Mouse (Mus musculus) bone marrow macrophage, adult 2 months (primary cell): ENCODE data around the gene Mcu. TPM values are rescaled to one million over a fixed set of nuclear protein-coding genes. Genes with fewer than 3 reads are reported as not detected.

Experiments used
- H3K27ac ChIP-seq: 2 replicates; pipeline ENCODE4 v1.5.1; 2012; ENCODE audit warnings: low read depth, low read length; ENCODE audit not compliant: insufficient read depth
- H3K4me1 ChIP-seq: 2 replicates; pipeline ENCODE4 v1.6.1; 2012; ENCODE audit warnings: low read length; ENCODE audit not compliant: control insufficient read depth, insufficient read depth
- H3K4me3 ChIP-seq: 2 replicates; pipeline ENCODE4 v1.5.1; 2012; ENCODE audit warnings: mild to moderate bottlenecking, low read length, moderate library complexity; ENCODE audit not compliant: insufficient read depth
- CTCF ChIP-seq: IDR thresholded peaks from 2 replicates; pipeline ENCODE4 v1.5.1; 2012; ENCODE audit warnings: low read depth, mild to moderate bottlenecking, low read length, moderate library complexity
- POLR2A ChIP-seq: IDR thresholded peaks from 2 replicates; pipeline ENCODE4 v1.6.1; 2012; ENCODE audit warnings: mild to moderate bottlenecking, low read depth, low read length, borderline replicate concordance
- polyA plus RNA-seq: library from polyadenylated mRNA; stranded (reverse); fragments of >200 nt; gene quantifications from 2 replicates; pipeline ENCODE4 v1.2.4, GENCODE M21; 2012; ENCODE audit not compliant: missing spikeins, insufficient read depth, insufficient read length

Gene Mcu
- polyA plus RNA-seq, 1 experiment, result 14.4 TPM

DNA sequence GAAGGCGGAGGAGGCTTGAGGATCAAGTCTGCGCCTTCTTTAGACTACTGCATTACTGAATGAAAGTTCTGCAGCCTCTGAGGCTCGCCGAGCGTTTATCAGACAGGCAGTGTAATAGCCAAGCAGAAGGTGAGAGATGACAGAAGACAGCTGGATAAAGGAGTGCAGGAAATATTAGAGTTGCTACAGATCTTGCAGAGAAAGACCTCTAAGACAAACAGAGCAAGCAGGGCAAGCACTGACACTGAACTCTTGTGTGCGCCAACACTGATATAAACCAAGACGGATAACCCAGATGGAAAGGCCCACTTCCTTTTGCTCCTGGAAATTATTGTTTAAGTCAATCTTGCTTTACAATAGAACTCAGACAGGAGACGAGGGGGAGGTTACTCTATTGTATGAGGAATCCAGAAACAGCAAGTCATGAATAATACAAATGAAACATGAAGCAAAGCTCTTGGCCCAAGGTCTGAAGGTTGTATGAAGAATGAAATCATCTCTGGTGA, 92.6 kb downstream of the Mcu start:
- Histone ChIP-seq H3K4me1 (0 out of 2 replicates have a peak, but pooled peaks cover 2% of the 10 kb centered on the region), H3K27ac (no peak overlapping the region), H3K4me3 (no peak overlapping the region)
- no peak for TF ChIP-seq CTCF

GRCm38 (mm10) chr10:59520701-59521100, 95.8 kb downstream of the Mcu start:
- Histone ChIP-seq H3K4me3 (no peak overlapping the region), H3K4me1 (0 out of 2 replicates have a peak, but pooled peaks cover 2% of the 10 kb centered on the region), H3K27ac (no peak overlapping the region)
- TF ChIP-seq POLR2A, result no peak
- no peak for TF ChIP-seq CTCF

GRCm38 (mm10) chr10:59519411-59519810, 97.1 kb downstream of the Mcu start:
- Histone ChIP-seq H3K4me1 (0 out of 2 replicates have a peak, but pooled peaks cover 2% of the 10 kb centered on the region), H3K27ac (no peak overlapping the region), H3K4me3 (no peak overlapping the region)
- TF ChIP-seq POLR2A, result no peak
- no peak for TF ChIP-seq CTCF

- H3K4me3 ChIP-seq, result no peak overlapping the region
- 0 out of 2 replicates have a peak, but pooled peaks cover 2% of the 10 kb centered on the region for H3K4me1 ChIP-seq
- TF ChIP-seq POLR2A (no peak), CTCF (no peak)
- no peak overlapping the region for H3K27ac ChIP-seq
Measured at GRCm38 (mm10) chr10:59517201-59517600, 99.3 kb downstream of the Mcu start.

DNA sequence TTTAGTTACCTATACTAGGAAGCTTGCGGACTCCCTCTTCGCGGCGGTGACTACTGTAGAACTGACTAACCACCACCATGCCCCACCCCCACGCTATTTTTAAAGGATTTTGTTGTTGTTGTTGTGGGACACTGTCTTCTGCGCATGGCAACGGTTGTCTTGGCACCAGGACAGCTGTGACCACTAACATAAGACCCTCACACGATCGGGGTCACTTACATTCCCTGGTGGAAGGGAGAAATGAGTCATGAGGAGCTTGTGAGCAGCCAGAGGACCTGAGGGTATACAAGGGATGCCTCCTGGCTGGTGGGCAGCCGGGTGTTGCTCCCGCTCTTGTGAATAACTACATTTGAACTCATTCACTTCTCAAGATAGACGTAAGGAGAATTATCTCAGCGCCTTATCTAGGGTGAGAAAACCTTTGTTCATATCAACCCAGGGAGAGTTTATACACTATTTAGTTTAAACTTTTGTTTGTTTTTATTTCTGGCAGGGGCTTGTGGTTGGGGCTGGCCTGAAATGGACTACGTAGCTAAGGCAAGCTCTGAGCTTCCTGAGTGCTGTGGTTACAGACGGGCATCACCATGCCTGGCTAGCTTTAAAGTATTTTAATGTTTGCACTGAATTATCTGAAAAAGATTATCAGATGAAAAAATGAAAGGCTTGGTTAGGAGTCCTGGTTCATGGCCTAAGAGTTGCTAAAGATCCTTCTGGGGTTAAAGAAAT, 101.6 kb downstream of the Mcu start:
- TF ChIP-seq POLR2A (no peak), CTCF (no peak)
- H3K27ac ChIP-seq, result no peak overlapping the region
- peaks cover 8% of the 10 kb centered on the region for H3K4me1 ChIP-seq
- H3K4me3 ChIP-seq, result no peak overlapping the region

- H3K4me1 ChIP-seq, result peaks cover 6% of the 10 kb centered on the region
- H3K27ac ChIP-seq, result no peak overlapping the region
Measured at GRCm38 (mm10) chr10:59512173-59512572, 104.3 kb downstream of the Mcu start.

GRCm38 (mm10) chr10:59511427-59511963, 105.0 kb downstream of the Mcu start:
- TF ChIP-seq POLR2A (no peak), CTCF (no peak)
- no peak overlapping the region for H3K27ac ChIP-seq
- no peak overlapping the region for H3K4me3 ChIP-seq
- H3K4me1 ChIP-seq, result peaks cover 6% of the 10 kb centered on the region

More at GRCm38 (mm10) chr10:59512173-59512572, 104.3 kb downstream of the Mcu start:
- TF ChIP-seq POLR2A (no peak), CTCF (no peak)
- no peak overlapping the region for H3K4me3 ChIP-seq

DNA sequence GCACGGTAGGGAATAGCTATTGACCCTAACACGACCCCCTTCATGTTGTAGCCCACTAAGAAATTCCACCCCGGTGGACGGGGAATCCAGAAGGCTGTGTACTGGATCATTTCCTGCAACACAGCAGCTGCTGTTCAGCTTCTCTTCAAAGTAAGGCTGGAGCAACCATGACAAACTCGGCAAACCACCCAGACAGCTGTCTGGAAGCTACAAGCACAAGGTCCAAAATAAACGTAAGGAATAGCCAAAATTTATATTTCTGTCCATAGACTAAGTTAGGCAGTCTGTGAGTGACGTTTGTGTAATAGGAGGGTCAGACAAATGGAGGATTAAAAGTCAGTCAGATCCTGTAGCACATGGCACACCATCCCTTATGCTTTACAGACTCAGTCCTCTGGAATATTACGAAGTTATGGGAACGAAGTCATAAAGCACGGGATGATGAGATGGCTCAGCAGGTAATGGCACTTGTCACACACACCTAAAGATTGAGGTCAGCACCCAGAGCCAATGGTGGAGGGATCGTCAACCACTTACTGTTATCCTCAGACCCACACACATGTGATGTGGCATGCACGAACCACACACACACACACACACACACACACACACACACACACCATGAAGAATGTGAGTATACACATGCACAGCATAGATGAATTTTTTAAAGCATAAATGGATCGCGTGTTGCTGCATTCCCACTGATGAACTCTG, 105.6 kb downstream of the Mcu start:
- Histone ChIP-seq H3K4me3 (no peak overlapping the region), H3K4me1 (peaks cover 6% of the 10 kb centered on the region), H3K27ac (no peak overlapping the region)
- no peak for TF ChIP-seq POLR2A
- TF ChIP-seq CTCF, result no peak

DNA sequence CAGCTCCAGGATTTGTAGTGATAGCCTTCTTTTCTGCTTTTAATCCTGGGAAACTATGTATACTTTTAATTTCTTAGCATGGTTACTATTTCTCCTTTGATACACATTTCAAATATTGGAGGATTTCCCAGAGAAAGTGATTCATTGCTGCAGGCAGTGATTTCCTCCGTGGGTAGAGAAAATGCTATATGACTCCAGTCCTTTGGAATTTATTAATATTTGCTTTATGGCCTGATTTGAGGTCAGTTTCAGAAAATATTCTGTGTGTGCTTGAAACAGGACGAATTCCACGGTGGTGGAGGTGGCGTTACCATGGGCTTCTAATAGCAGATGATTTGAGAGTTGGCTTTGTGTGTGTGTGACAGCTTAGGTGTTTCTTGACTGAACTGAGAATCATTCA, 107.3 kb downstream of the Mcu start:
- H3K4me3 ChIP-seq, result no peak overlapping the region
- TF ChIP-seq CTCF, result no peak
- no peak for TF ChIP-seq POLR2A
- H3K4me1 ChIP-seq, result peaks cover 6% of the 10 kb centered on the region
- no peak overlapping the region for H3K27ac ChIP-seq

GRCm38 (mm10) chr10:59506711-59507110, 109.8 kb downstream of the Mcu start:
- TF ChIP-seq CTCF, result no peak
- TF ChIP-seq POLR2A, result no peak
- no peak overlapping the region for H3K27ac ChIP-seq
- H3K4me1 ChIP-seq, result peaks cover 6% of the 10 kb centered on the region

More at GRCm38 (mm10) chr10:59506711-59507110, 109.8 kb downstream of the Mcu start:
- H3K4me3 ChIP-seq, result no peak overlapping the region
